Mouse (Mus musculus): ENCODE measurements around the gene Cbx7. TPM values are rescaled to one million over a fixed set of nuclear protein-coding genes. Genes with fewer than 3 reads are reported as not detected.
"Not testable (repeated sequence)": the region's sequence is repeated elsewhere in the genome, so short reads cannot be mapped to it uniquely, and the experiment has no call there.

Gene Cbx7
- polyA plus RNA-seq, 1 experiment from 2014 or later, result 1.7 TPM

DNA sequence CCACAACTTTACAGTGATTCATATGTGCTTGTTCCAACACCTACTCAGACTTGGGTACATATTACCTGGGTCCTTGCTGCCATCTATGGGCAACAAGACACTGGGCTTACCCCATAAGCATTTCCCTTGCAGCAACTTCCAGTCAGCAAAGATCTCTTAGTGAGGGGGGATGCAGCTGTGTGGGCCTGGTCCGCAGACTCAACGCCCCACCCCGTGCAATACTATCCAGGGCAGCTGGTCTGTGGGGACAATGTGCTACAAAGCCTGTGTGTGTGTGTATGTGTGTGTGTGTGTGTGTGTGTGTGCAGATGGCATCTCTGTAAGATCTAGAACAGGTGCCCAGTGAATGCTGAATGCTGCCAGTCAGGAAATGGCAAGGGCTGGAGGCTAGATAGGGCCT is 56.6 kb downstream of the Cbx7 start:
- Histone ChIP-seq H3K27me3 (ENCODE audit: control insufficient read depth, insufficient read depth, low read length) (no peaks in the 10 kb centered on the region), H3K27ac (ENCODE audit: low read length) (no peak overlapping the region), H3K4me2 (ENCODE audit: low read depth, low read length) (no peak overlapping the region), H3K4me3 (ENCODE audit: low read length) (no peak overlapping the region), H3K4me1 (ENCODE audit: control insufficient read depth, insufficient read depth, low read length) (no peaks in the 10 kb centered on the region), H3K36me3 (ENCODE audit: control insufficient read depth, insufficient read depth) (peaks cover 4% of the 10 kb centered on the region; the same call in 1 of the 2 replicates), H3K9me3 (replicated peaks; ENCODE audit: control insufficient read depth, low read length) (no peaks in the 10 kb centered on the region), H3K9ac (ENCODE audit: low read length) (no peak overlapping the region)
- ATAC-seq (replicated peaks; ENCODE audit: extremely low read depth, insufficient read depth, low FRiP score), result no peak
- WGBS, result 85% methylated on average over 3 of the region's 3 CpGs

DNA sequence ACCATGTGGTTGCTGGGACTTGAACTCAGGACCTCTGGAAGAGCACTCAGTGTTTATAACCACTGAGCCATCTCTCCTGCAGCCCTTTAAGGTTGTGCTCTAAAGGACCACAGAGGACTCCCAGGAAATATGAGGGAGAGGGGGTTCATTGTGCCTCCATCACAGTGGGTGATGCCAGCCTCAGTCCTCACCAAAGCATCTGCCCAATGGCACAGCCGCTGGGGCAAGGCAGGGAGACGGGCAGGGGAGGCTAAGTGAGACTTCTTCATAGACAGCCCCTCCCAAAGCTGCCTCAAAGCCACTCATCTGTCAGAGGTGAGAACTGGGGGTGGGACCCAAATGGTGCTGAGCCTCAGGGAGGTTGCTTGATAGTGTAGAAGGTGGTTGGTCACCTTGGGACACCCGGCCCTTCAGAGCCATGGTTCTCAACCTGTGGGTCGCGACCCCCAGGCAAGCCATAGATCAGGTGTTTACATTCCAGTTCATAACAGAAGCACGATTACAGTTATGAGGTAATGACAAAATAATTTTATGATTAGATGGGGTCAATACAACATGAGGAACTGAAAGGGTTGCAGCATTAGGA is 57.1 kb downstream of the Cbx7 start:
- Histone ChIP-seq H3K4me3 (ENCODE audit: low read length) (no peak overlapping the region), H3K27me3 (ENCODE audit: control insufficient read depth, insufficient read depth, low read length) (no peaks in the 10 kb centered on the region), H3K4me1 (ENCODE audit: control insufficient read depth, insufficient read depth, low read length) (no peaks in the 10 kb centered on the region), H3K36me3 (ENCODE audit: control insufficient read depth, insufficient read depth) (peaks cover 4% of the 10 kb centered on the region; the same call in 1 of the 2 replicates), H3K27ac (ENCODE audit: low read length) (no peak overlapping the region), H3K9ac (ENCODE audit: low read length) (no peak overlapping the region), H3K9me3 (replicated peaks; ENCODE audit: control insufficient read depth, low read length) (no peaks in the 10 kb centered on the region), H3K4me2 (ENCODE audit: low read depth, low read length) (no peak overlapping the region)
- no peak for ATAC-seq (replicated peaks; ENCODE audit: extremely low read depth, insufficient read depth, low FRiP score)
- 76% methylated on average over 6 of the region's 6 CpGs for WGBS

DNA sequence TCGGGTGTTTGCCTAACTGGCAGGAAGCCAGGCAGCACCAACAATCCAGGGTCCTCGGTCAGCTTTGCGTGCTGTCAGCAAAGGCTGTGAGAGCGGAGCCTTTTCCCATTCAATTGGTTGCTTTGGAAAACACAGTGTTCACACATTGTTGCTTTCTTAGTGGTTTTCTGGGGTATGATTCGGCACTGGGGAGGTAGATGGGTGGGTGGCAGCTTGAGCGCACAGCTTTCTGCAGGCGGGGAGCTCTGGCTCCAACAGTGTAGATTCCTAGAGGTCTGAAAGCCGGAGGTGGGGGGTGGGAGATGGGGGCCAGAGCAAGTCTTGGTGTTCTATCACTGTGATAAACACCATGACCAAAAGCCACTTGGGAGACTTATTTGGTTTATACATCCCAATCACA is 59.6 kb downstream of the Cbx7 start:
- Histone ChIP-seq H3K9me3 (replicated peaks; ENCODE audit: control insufficient read depth, low read length) (no peaks in the 10 kb centered on the region), H3K27me3 (ENCODE audit: control insufficient read depth, insufficient read depth, low read length) (peaks cover 2% of the 10 kb centered on the region; the same call in 1 of the 2 replicates), H3K4me3 (ENCODE audit: low read length) (no peak overlapping the region), H3K36me3 (ENCODE audit: control insufficient read depth, insufficient read depth) (peaks cover 7% of the 10 kb centered on the region; the same call in 1 of the 2 replicates), H3K9ac (ENCODE audit: low read length) (no peak overlapping the region), H3K4me1 (ENCODE audit: control insufficient read depth, insufficient read depth, low read length) (no peaks in the 10 kb centered on the region), H3K4me2 (ENCODE audit: low read depth, low read length) (no peak overlapping the region), H3K27ac (ENCODE audit: low read length) (no peak overlapping the region)
- ATAC-seq (replicated peaks; ENCODE audit: extremely low read depth, insufficient read depth, low FRiP score), result no peak
- 80% methylated on average over 8 of the region's 8 CpGs for WGBS

DNA sequence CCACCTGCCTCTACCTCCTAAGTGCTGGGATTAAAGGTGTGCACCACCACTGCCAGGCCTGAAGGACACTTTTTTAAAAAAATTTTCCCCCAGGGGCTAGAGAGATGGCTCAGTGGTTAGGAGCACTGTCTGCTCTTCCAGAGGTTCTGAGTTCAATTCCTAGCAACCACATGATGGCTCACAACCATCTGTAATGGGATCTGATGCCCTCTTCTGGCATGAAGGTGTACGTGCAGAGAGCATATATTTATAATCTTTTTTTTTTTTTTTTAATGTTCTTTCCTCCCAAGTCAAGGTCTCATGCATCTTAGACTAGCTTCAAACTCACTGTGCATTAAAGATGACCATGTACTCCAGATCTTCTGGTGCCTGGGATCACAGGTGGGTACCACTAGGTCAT is 60.1 kb downstream of the Cbx7 start:
- not testable (repeated sequence) for H3K36me3 ChIP-seq (ENCODE audit: control insufficient read depth, insufficient read depth); H3K27me3 ChIP-seq (ENCODE audit: control insufficient read depth, insufficient read depth, low read length); H3K4me3 ChIP-seq (ENCODE audit: low read length); H3K9ac ChIP-seq (ENCODE audit: low read length); H3K4me1 ChIP-seq (ENCODE audit: control insufficient read depth, insufficient read depth, low read length); H3K27ac ChIP-seq (ENCODE audit: low read length); ATAC-seq (replicated peaks; ENCODE audit: extremely low read depth, insufficient read depth, low FRiP score); H3K4me2 ChIP-seq (ENCODE audit: low read depth, low read length); H3K9me3 ChIP-seq (replicated peaks; ENCODE audit: control insufficient read depth, low read length)
- 74% methylated on average over 1 of the region's 1 CpGs for WGBS

DNA sequence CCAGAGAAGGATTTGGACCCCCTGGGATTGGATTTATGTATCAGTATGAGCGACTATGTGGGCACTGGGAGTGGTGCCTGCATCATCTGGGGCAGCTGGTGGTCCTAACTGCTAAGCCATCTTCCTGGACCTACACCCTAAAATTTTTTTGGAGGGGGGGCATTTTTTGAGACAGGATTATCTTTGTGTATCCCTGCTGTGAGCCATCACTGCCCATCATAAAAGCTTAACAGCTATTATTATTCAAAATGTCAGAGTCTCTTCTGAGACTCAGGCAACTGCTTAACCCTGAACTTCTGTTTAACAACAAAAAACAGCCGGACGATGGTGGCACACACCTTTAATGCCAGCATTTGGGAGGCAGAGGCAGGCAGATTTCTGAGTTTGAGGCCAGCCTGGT is 61.9 kb downstream of the Cbx7 start:
- H3K4me1 ChIP-seq (ENCODE audit: control insufficient read depth, insufficient read depth, low read length); H3K4me2 ChIP-seq (ENCODE audit: low read depth, low read length); H3K9ac ChIP-seq (ENCODE audit: low read length); ATAC-seq (replicated peaks; ENCODE audit: extremely low read depth, insufficient read depth, low FRiP score); H3K9me3 ChIP-seq (replicated peaks; ENCODE audit: control insufficient read depth, low read length); H3K27ac ChIP-seq (ENCODE audit: low read length); H3K4me3 ChIP-seq (ENCODE audit: low read length); H3K27me3 ChIP-seq (ENCODE audit: control insufficient read depth, insufficient read depth, low read length): not testable (repeated sequence)
- H3K36me3 ChIP-seq (ENCODE audit: control insufficient read depth, insufficient read depth), result peaks cover 12% of the 10 kb centered on the region
- 84% methylated on average over 3 of the region's 3 CpGs for WGBS

DNA sequence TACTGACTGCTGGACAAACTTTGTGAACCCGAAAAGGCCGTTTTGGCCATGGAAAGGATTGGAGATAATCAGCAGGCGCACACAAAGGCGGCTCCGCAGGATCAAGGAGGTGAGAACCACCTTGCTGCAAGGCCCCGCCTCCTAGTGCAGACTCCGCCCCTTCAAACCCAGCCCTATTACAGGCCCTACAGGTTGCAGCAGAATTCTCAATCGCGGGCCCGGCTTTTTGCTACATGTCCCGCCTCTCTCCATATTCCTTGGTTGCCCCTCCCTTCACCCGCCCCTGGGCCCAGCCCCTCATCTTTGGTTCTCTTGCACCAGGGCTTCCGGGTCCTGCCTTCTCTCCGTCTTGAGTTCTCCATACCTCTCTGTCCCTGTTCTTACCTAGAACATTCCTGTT is 64.1 kb downstream of the Cbx7 start:
- Histone ChIP-seq H3K9me3 (replicated peaks; ENCODE audit: control insufficient read depth, low read length) (no peaks in the 10 kb centered on the region), H3K27me3 (ENCODE audit: control insufficient read depth, insufficient read depth, low read length) (peaks cover 2% of the 10 kb centered on the region; the same call in 1 of the 2 replicates), H3K4me1 (ENCODE audit: control insufficient read depth, insufficient read depth, low read length) (no peaks in the 10 kb centered on the region), H3K27ac (ENCODE audit: low read length) (no peak overlapping the region), H3K4me3 (ENCODE audit: low read length) (no peak overlapping the region), H3K4me2 (ENCODE audit: low read depth, low read length) (no peak overlapping the region), H3K9ac (ENCODE audit: low read length) (no peak overlapping the region), H3K36me3 (ENCODE audit: control insufficient read depth, insufficient read depth) (peaks cover 12% of the 10 kb centered on the region)
- WGBS, result 53% methylated on average over 14 of the region's 14 CpGs
- no peak for ATAC-seq (replicated peaks; ENCODE audit: extremely low read depth, insufficient read depth, low FRiP score)

DNA sequence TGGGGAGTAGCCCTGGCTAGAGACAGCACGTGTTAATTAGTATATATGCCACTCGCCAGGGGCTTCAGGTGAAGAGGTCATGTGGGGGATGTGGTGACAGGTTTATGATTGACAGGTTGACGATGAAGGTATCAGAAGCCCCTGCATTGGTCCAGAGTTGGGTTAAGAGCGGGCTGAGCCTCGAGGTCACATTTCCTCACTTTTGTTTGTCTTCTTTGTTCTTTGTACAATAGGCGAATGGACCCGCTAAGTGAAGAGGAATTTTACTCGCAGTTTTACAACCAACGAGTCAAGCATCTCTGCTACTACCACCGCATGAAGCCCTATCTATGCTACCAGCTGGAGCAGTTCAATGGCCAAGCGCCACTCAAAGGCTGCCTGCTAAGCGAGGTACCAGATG is 65.7 kb downstream of the Cbx7 start:
- no peak for ATAC-seq (replicated peaks; ENCODE audit: extremely low read depth, insufficient read depth, low FRiP score)
- no peaks in the 10 kb centered on the region for H3K4me1 ChIP-seq (ENCODE audit: control insufficient read depth, insufficient read depth, low read length)
- H3K9me3 ChIP-seq (replicated peaks; ENCODE audit: control insufficient read depth, low read length), result no peaks in the 10 kb centered on the region
- H3K4me2 ChIP-seq (ENCODE audit: low read depth, low read length), result no peak overlapping the region
- H3K4me3 ChIP-seq (ENCODE audit: low read length), result no peak overlapping the region
- H3K27ac ChIP-seq (ENCODE audit: low read length), result no peak overlapping the region
- peaks cover 14% of the 10 kb centered on the region for H3K36me3 ChIP-seq (ENCODE audit: control insufficient read depth, insufficient read depth)
- peaks cover 2% of the 10 kb centered on the region; the same call in 1 of the 2 replicates for H3K27me3 ChIP-seq (ENCODE audit: control insufficient read depth, insufficient read depth, low read length)
- WGBS, result 73% methylated on average over 12 of the region's 12 CpGs
- no peak overlapping the region for H3K9ac ChIP-seq (ENCODE audit: low read length)

DNA sequence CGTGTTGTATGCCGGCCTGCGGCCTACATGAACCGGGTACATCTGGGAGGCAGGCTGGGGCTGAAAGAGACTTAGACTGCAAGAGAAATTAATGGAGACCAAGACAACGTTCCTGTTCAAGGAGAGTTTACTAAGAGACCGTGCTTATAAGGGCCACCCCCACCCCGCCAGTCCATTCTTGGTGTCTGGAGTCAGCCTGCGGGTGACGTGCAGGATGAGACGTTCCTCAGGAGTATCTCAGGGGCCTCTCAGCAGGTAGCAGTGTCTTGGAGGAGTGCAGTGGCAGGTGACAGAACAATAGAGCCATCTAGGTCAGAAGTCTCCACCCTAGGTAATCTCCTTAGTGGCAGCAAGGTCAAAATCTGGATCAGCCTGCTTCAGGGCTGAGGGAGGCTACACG is 66.2 kb downstream of the Cbx7 start:
- H3K36me3 ChIP-seq (ENCODE audit: control insufficient read depth, insufficient read depth), result peaks cover 11% of the 10 kb centered on the region
- H3K4me1 ChIP-seq (ENCODE audit: control insufficient read depth, insufficient read depth, low read length); H3K9me3 ChIP-seq (replicated peaks; ENCODE audit: control insufficient read depth, low read length); H3K27ac ChIP-seq (ENCODE audit: low read length); H3K9ac ChIP-seq (ENCODE audit: low read length); H3K27me3 ChIP-seq (ENCODE audit: control insufficient read depth, insufficient read depth, low read length); H3K4me2 ChIP-seq (ENCODE audit: low read depth, low read length); ATAC-seq (replicated peaks; ENCODE audit: extremely low read depth, insufficient read depth, low FRiP score); H3K4me3 ChIP-seq (ENCODE audit: low read length): not testable (repeated sequence)
- 87% methylated on average over 11 of the region's 11 CpGs for WGBS

DNA sequence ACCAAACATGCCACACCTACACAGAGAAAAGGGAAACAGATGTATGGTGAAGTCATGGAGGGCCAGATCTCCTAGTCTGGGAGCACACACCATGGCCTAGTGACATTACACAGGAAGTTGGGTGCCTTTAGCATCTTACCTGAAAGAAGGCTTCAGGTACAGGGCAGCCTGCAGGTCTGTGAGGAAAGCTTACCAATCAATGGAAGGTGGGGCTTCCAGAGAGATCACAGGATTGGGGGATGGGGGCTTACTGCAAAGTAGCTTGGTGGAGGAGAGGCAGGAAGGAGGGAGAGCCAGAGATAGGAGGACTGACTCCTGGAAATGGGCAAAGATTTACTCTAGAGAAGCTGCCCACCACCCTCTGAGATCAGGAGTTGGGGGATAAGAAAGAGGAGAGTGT is 67.0 kb downstream of the Cbx7 start:
- Histone ChIP-seq H3K9me3 (replicated peaks; ENCODE audit: control insufficient read depth, low read length) (no peaks in the 10 kb centered on the region), H3K4me2 (ENCODE audit: low read depth, low read length) (no peak overlapping the region), H3K36me3 (ENCODE audit: control insufficient read depth, insufficient read depth) (peaks cover 10% of the 10 kb centered on the region), H3K9ac (ENCODE audit: low read length) (no peak overlapping the region), H3K27ac (ENCODE audit: low read length) (no peak overlapping the region), H3K4me1 (ENCODE audit: control insufficient read depth, insufficient read depth, low read length) (no peaks in the 10 kb centered on the region), H3K27me3 (ENCODE audit: control insufficient read depth, insufficient read depth, low read length) (peaks cover 2% of the 10 kb centered on the region; the same call in 1 of the 2 replicates), H3K4me3 (ENCODE audit: low read length) (no peak overlapping the region)
- no peak for ATAC-seq (replicated peaks; ENCODE audit: extremely low read depth, insufficient read depth, low FRiP score)

All from heart, embryonic 16.5 days (tissue).